Mouse (Mus musculus) bone marrow, adult 2 months (tissue): Measurements from ENCODE around the gene Syp.

Source experiments
- CTCF ChIP-seq: fragments of 200-500 bp; IDR thresholded peaks from 2 replicates; pipeline ENCODE4 v1.5.1; 2011; ENCODE audit warnings: low read length, control low read depth; ENCODE audit not compliant: control insufficient read depth, insufficient read depth
- POLR2A ChIP-seq: fragments of 200-500 bp; IDR thresholded peaks from 2 replicates; pipeline ENCODE4 v1.6.1; 2011; ENCODE audit warnings: low read depth, mild to moderate bottlenecking, control low read depth, low read length, borderline replicate concordance; ENCODE audit not compliant: control insufficient read depth

- TF ChIP-seq POLR2A (no peak), CTCF (no peak)
Measured at GRCm38 (mm10) chrX:7675001-7675380, 36.7 kb downstream of the Syp start.
